Mouse (Mus musculus) left cerebral cortex, postnatal 25 days (tissue): Measurements from ENCODE around the gene Car6. TPM values are rescaled to one million over a fixed set of nuclear protein-coding genes. Genes with fewer than 3 reads are reported as not detected.

ENCODE experiments used
- DNase-seq, 2 experiments: peaks; one replicate each; pipeline ENCODE4 v3.0.0; 2022; ENCODE audit warnings: low spot score in 2 of 2, mixed read lengths in 1 of 2
- intact Hi-C: fragments of 180-260 bp; cut with DNase I; formaldehyde crosslinking; loops from one replicate; pipeline ENCODE4 v1.15.1; 2025
- total RNA-seq, 2 experiments: library from RNA; stranded (reverse); gene quantifications; 2 replicates each; pipeline ENCODE4 v1.2.3; 2021

Car6 gene
- not detected for total RNA-seq

DNA sequence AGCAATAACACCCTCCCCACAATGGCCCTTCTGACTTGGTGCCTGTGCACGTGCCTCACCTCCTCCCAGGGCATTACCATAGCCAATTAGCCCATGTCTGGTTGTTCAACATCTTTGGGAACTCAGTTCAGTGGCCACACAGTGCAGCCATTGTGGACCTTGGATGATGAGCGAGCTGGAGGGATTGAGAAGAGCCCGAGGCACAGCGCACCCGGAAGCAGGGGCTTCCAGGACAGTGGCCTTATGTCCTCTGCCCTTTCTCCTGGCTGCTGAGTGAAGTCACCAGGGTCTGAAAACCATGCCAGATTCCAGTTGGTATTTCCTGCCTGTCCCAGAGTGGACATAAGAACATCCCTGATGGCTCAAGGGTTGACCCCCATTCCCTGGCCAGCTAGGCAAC, at the start of gene Car6:
Gene Car6, minus strand, starts transcription at position 101 of the 400 bp plus-strand sequence.
- DNase-seq: no peak
- intact Hi-C loops: no loop called here

DNA sequence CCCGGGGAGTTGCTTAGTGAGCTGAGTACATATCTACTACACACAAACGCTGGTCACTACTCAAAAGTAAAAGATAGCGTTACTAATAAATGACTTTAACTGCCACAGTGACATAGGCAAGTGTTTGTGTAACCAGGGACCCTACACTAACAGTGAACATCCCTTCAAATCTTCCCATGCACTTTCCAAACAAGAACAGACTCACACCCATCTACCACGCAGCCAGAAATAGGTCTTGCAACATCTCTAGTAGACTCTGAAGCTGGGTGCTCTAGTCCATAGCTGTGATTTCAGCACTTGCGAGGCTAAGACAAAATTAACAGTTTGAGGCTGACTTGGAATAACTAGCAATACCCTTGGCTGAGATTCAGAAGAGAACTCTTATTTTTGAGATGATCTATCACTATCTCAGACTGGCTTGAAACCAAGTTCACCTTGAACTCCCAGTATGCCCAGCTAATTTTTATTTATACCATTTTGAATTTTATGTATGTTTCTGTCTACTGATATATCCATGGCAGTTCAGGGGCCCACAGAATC, 48.7 kb upstream of the Car6 start:
- intact Hi-C loops: loop anchor here (2.0 kb wide), 1 partner anchor 73 kb away; no protein-coding TSS in a partner anchor
- peak in 1 of 2 experiments; percentile 63 for DNase-seq

DNA sequence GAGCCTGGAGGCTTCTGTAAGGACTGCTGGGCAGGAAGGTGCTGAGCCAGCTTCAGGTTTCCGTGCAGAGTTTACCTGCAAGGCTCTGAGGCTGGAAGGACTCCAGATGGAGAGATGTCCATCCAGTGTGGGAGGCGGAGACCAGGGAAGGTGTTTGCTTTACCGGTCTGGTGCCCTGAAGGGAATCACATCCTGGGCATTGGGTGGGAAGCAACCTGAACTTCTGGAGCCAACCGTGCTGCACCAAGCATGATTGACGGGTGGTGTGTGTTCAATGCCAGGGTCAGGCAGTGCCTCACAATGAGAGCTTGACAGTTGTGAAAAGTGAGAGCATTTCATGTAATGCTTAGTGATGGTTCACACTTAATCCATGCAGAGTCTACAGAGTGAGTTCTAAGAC, 47.8 kb upstream of the Car6 start:
- intact Hi-C loops: loop anchor here (2.0 kb wide), 1 partner anchor 72 kb away; no protein-coding TSS in a partner anchor
- no peak for DNase-seq

GRCm38 (mm10) chr4:150248009-150248408, 46.9 kb upstream of the Car6 start:
- peak; percentile 75 to 81 for DNase-seq
- intact Hi-C loops: loop anchor here (2.0 kb wide), 1 partner anchor 71 kb away; no protein-coding TSS in a partner anchor

GRCm38 (mm10) chr4:150245876-150246275, 44.7 kb upstream of the Car6 start:
- no peak for DNase-seq
- intact Hi-C loops: no loop called here

GRCm38 (mm10) chr4:150242745-150243144, 41.6 kb upstream of the Car6 start:
- intact Hi-C loops: no loop called here
- DNase-seq: no peak

- DNase-seq: no peak
- intact Hi-C loops: no loop called here
Observed at GRCm38 (mm10) chr4:150241708-150242107, 40.6 kb upstream of the Car6 start.

- intact Hi-C loops: no loop called here
- no peak for DNase-seq
Observed at GRCm38 (mm10) chr4:150240381-150240886, 39.3 kb upstream of the Car6 start.

- intact Hi-C loops: no loop called here
- peak; percentile 84 to 88 for DNase-seq
Observed at GRCm38 (mm10) chr4:150239951-150240368, 38.8 kb upstream of the Car6 start.

DNA sequence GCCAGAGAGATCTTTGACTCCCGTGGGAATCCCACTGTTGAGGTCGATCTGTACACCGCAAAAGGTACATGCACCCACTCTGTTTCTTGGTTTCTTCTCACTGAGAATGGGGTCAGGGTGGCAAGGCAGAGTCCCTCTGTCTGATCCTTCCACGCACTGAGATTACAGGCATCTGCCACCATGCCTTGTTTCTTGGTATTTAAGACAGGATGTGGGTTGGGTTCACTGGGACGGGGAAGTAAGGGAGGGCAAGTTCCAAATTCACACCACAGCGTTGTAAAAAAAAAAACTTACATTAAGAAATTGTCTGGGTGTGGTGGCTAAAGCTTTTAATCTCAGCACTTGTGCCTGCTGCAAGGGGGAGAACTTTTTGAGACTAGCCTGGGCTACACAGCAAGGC, 38.4 kb upstream of the Car6 start:
- DNase-seq: no peak
- intact Hi-C loops: no loop called here

- intact Hi-C loops: no loop called here
- no peak for DNase-seq
Observed at GRCm38 (mm10) chr4:150239087-150239480, 38.0 kb upstream of the Car6 start.

DNA sequence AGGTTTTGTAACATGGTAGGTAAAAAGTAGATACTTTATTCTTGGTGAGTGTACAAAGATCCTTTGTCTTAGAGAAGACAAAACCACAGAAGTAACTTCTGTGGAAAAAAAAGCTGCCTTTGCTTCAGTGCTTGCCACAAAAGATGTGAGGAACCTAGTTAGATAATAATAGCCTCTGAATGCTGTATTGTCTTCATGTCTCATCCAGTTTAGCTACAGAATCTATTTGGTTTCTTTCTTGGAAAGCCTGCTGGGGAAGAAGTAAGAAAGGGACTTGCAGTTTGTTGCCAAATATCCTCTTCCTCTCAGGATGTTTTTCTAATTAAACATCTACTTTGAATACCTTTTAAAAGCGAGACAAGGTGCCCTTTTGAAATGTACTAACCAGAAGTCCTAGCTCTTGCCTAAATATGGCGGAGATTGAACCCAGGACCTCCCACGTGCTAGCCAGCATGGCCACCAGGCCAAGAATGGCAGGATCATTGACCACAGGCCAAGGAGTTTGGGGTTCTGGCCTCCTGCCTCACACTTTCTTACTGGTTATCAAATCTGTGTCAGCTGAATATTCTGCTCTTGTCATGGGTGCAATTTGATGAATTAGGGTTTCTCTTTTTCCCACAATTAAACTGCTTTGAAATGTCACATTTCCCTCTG, 37.4 kb upstream of the Car6 start:
- intact Hi-C loops: no loop called here
- no peak for DNase-seq

- intact Hi-C loops: no loop called here
Observed at GRCm38 (mm10) chr4:150237636-150238361, 36.7 kb upstream of the Car6 start.

GRCm38 (mm10) chr4:150236521-150237481, 35.7 kb upstream of the Car6 start, which contains the start of gene Eno1:
Gene Eno1, plus strand, starts transcription at chr4:150236721.
- intact Hi-C loops: no loop called here
- peak; percentile 94 to 96 for DNase-seq

More at GRCm38 (mm10) chr4:150237636-150238361, 36.7 kb upstream of the Car6 start:
- no peak for DNase-seq

- intact Hi-C loops: no loop called here
Observed at GRCm38 (mm10) chr4:150236031-150236430, 34.9 kb upstream of the Car6 start.

GRCm38 (mm10) chr4:150235585-150235984, 34.5 kb upstream of the Car6 start:
- DNase-seq: no peak
- intact Hi-C loops: no loop called here

More at GRCm38 (mm10) chr4:150236031-150236430, 34.9 kb upstream of the Car6 start:
- DNase-seq: no peak

DNA sequence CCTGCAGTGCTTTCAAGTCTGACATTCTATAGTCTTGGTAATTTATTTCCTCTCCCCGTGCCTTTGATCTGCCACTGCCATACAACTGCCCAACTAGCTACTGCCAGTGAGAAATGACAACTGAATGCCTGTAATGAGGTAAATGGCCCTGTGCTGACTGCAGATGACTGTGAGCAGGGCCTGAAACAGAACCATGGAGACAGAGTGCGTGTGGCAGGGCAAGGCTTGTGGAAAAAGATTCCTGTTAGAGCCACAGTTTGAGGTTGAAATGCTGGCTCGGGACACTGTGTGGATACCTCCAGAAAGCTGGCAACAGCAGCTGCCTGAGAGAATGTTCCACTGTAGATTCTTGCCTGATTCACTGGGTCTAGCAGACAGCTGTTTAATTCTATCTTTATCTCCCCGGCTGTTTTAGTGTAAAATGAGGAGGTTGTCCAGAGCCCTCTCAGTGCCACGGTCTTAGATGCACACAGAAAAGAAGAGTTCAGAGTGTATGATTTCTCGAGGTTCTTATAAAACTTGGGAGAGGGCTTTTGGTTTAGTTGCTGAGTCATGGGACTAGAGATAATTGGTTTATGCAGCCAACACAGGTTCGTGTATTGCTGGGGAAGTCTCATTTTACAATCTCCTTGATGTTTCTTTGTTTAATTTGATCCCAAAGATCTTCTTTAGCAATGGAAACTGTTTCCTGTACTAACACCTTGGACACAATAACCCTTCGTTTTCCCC, 33.6 kb upstream of the Car6 start:
- intact Hi-C loops: no loop called here
- peak in 1 of 2 experiments; percentile 69 for DNase-seq

- intact Hi-C loops: no loop called here
- DNase-seq: peak in 1 of 2 experiments; percentile 79
Observed at GRCm38 (mm10) chr4:150231871-150232270, 30.7 kb upstream of the Car6 start.
